Mouse (Mus musculus): Measurements from ENCODE around the gene Dlgap4. TPM values are rescaled to one million over a fixed set of nuclear protein-coding genes. Genes with fewer than 3 reads are reported as not detected.

Gene Dlgap4
- polyA plus RNA-seq, 1 experiment from 2014 or later = 10.4 TPM

- H3K27me3 ChIP-seq = 0 out of 2 replicates have a peak, but pooled peaks cover 4% of the 10 kb centered on the region
- H3K27ac ChIP-seq (replicated peaks) = no peak overlapping the region
- no peak overlapping the region for H3K4me2 ChIP-seq
- H3K9ac ChIP-seq = no peak overlapping the region
- no peaks in the 10 kb centered on the region for H3K4me1 ChIP-seq (replicated peaks)
- 85% methylated on average over 10 of the region's 10 CpGs for WGBS (ENCODE audit: insufficient replicate concordance)
- H3K9me3 ChIP-seq (replicated peaks) = no peaks in the 10 kb centered on the region
- H3K4me3 ChIP-seq (replicated peaks) = no peak overlapping the region
- ATAC-seq (ENCODE audit: insufficient read depth) = no peak
- no peaks in the 10 kb centered on the region for H3K36me3 ChIP-seq (replicated peaks)
These were observed 197.2 kb downstream of the Dlgap4 start for GRCm38 (mm10) chr2:156810716-156811115.

- Histone ChIP-seq H3K4me3 (replicated peaks) (no peak overlapping the region), H3K27ac (replicated peaks) (no peak overlapping the region), H3K36me3 (replicated peaks) (no peaks in the 10 kb centered on the region), H3K27me3 (0 out of 2 replicates have a peak, but pooled peaks cover 4% of the 10 kb centered on the region), H3K4me1 (replicated peaks) (no peaks in the 10 kb centered on the region), H3K4me2 (no peak overlapping the region), H3K9ac (no peak overlapping the region), H3K9me3 (replicated peaks) (no peaks in the 10 kb centered on the region)
- 66% methylated on average over 5 of the region's 5 CpGs for WGBS (ENCODE audit: insufficient replicate concordance)
- no peak for ATAC-seq (ENCODE audit: insufficient read depth)
These were observed 198.1 kb downstream of the Dlgap4 start for GRCm38 (mm10) chr2:156811556-156811955.

Other genes starting within 250 kb of the Dlgap4 start
- gene Epb41l1, start 192.8 kb upstream of the Dlgap4 start, polyA plus RNA-seq (2015; fragmentation: Nextera tagmentation; extraction: Ambion mirVana) = 0.54 and 0.55 TPM in 2 replicates
- 12.2 and 12.3 TPM in 2 replicates for gene Aar2, start 66.1 kb upstream of the Dlgap4 start, polyA plus RNA-seq (2015; fragmentation: Nextera tagmentation; extraction: Ambion mirVana)
- 48.1 and 52.7 TPM in 2 replicates for gene Myl9, start 161.7 kb downstream of the Dlgap4 start, polyA plus RNA-seq (2015; fragmentation: Nextera tagmentation; extraction: Ambion mirVana)
- 6.3 and 6.6 TPM in 2 replicates for gene Tgif2, start 226.3 kb downstream of the Dlgap4 start, polyA plus RNA-seq (2015; fragmentation: Nextera tagmentation; extraction: Ambion mirVana)
- 2.0 and 2.5 TPM in 2 replicates for gene 4930518I15Rik, start 244.2 kb downstream of the Dlgap4 start, polyA plus RNA-seq (2015; fragmentation: Nextera tagmentation; extraction: Ambion mirVana)
- 124 and 140 TPM in 2 replicates for gene Rab5if, start 249.4 kb downstream of the Dlgap4 start, polyA plus RNA-seq (2015; fragmentation: Nextera tagmentation; extraction: Ambion mirVana)

Data from liver, embryonic 15.5 days (tissue).